ENCODE assay signal across 32 mouse cellular contexts in the genomic region with DNA sequence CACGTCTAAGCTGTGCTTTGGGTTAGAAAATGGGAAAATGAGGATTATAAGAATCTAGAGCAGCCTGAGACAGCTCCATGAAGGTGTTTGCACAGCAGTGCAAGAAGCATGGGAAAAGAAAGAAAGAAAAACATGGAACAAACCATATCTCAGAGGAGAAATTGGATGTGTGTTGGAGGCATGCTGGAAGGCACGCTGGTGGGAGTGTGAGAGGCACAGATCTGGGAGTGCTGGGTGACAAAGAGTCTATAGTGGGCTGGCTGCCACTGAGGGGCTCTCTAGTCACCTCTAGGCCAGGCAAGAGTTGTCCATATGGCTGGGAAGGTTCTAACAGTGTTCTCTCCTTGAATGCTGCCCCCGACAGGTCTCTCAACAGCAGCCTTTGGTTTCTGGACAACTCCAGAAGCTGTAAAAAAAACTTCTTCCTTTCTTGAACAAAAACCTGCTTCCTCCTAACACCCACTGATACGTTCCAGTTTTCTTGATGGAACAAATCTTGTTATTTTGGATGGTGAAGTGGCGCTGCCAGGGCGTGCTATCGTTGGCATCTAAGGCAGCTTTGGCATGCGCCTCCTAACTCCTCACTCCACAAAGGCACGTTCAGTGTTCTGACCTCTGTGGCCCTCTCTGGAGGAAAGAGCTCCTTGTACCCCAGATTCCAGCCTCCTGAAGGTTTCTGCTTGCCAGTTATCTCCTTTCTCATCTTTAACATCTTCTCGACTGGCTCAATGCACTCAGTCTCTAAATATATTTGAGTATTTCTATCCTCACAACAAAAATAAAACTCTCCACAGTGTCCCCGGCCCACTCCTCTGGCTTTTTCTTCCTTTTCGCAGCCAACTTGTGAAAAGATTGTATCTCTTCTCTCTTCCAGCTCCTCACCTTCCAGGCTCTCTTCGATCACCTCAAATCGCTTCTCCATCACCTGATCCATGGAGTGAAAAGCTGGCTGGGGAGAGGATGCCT.
DNase-seq lines count a peak whose midpoint lies in the region; ATAC-seq lines count a peak whose summit lies in the region.
"Had no signal": no experiment of that assay in that cellular context is flagged by ENCODE, and none has a peak within 500 bp of the region (broad histone marks: within the 10 kb centered on the region; RNA-seq: fewer than 3 reads in every experiment).

No protein-coding gene starts in this region.

- H3K4me1 ChIP-seq in midbrain, embryonic 14.5 days (ENCODE audit: control insufficient read depth, insufficient read depth, low read length), result peaks cover 6% of the 10 kb centered on the region; the same call in 1 of the 2 replicates
- H3K4me1 ChIP-seq: embryonic facial prominence, embryonic 13.5 days; forebrain, embryonic 15.5 days; stomach, embryonic 15.5 days had no signal

- H3K9me3 ChIP-seq in midbrain, embryonic 14.5 days (ENCODE audit: control insufficient read depth, low read length), result no peaks in the 10 kb centered on the region
- H3K9me3 ChIP-seq: embryonic facial prominence, embryonic 13.5 days; forebrain, embryonic 10.5 days; forebrain, embryonic 15.5 days; G1E; kidney, embryonic 15.5 days; midbrain, embryonic 15.5 days; neural tube, embryonic 15.5 days; stomach, embryonic 15.5 days had no signal

- peak; percentile 20 to 48 for DNase-seq in frontal cortex, adult 2 months (ENCODE audit: extremely low spot score in 1 of 2, low spot score in 1 of 2)
- DNase-seq in frontal cortex, postnatal 10 days (ENCODE audit: low spot score in 2 of 2), result no peak
- DNase-seq in left cerebral cortex, postnatal 25 days (ENCODE audit: low spot score in 2 of 2), result peak; percentile 36 to 72
- DNase-seq in left cerebral cortex, adult 11 months (ENCODE audit: low spot score), result no peak
- peak; percentile 8 for DNase-seq in right cerebral cortex, postnatal 14 days
- DNase-seq in thymus, postnatal 0 days (ENCODE audit: low spot score), result no peak
- DNase-seq in midbrain, embryonic 14.5 days, result no peak
- DNase-seq: adrenal gland, adult 8-10 months; cerebellum, adult 11 months; cerebellum, adult 9-10 months; cerebellum, postnatal 36 days; gastrocnemius, postnatal 25 days; heart, adult 18-20 months; kidney, adult 18-20 months; kidney, postnatal 25 days; liver; lung, embryonic 14.5 days; lung, postnatal 14 days; retina, postnatal 1 day; thymus, postnatal 25 days had no signal

- ATAC-seq in midbrain, embryonic 14.5 days (ENCODE audit: low FRiP score, low TSS enrichment), result no peak
- ATAC-seq: forebrain, embryonic 15.5 days; hindbrain, embryonic 16.5 days; midbrain, embryonic 15.5 days had no signal

- 90% methylated on average over 14 of the region's 14 CpGs for WGBS in midbrain, embryonic 14.5 days

- no peak overlapping the region for H3K4me2 ChIP-seq in midbrain, embryonic 14.5 days (ENCODE audit: low read length)
- H3K4me2 ChIP-seq: embryonic facial prominence, embryonic 13.5 days; forebrain, embryonic 15.5 days; heart, embryonic 11.5 days; kidney, embryonic 15.5 days; lung, embryonic 14.5 days; midbrain, embryonic 15.5 days; neural tube, embryonic 15.5 days; stomach, embryonic 15.5 days had no signal

- H3K36me3 ChIP-seq in midbrain, embryonic 14.5 days (ENCODE audit: control insufficient read depth, insufficient read depth, low read length), result no peaks in the 10 kb centered on the region
- H3K36me3 ChIP-seq: embryonic facial prominence, embryonic 13.5 days; forebrain, embryonic 10.5 days; forebrain, embryonic 15.5 days; G1E; kidney, embryonic 15.5 days; midbrain, embryonic 15.5 days; neural tube, embryonic 15.5 days; stomach, embryonic 15.5 days had no signal

- no peak overlapping the region for H3K27ac ChIP-seq in midbrain, embryonic 14.5 days (replicated peaks; ENCODE audit: low read depth, low read length)
- H3K27ac ChIP-seq: embryonic facial prominence, embryonic 13.5 days; forebrain, embryonic 10.5 days; forebrain, embryonic 15.5 days; kidney, embryonic 15.5 days; layer of hippocampus, adult 2 months; liver, embryonic 14.5 days; midbrain, embryonic 15.5 days; neural tube, embryonic 15.5 days; stomach, embryonic 15.5 days had no signal

- no peaks in the 10 kb centered on the region for H3K27me3 ChIP-seq in midbrain, embryonic 14.5 days (ENCODE audit: control insufficient read depth, insufficient read depth, low read length)
- H3K27me3 ChIP-seq: embryonic facial prominence, embryonic 13.5 days; forebrain, embryonic 15.5 days; midbrain, embryonic 15.5 days; neural tube, embryonic 15.5 days; stomach, embryonic 15.5 days had no signal

- intact Hi-C loops in left cerebral cortex, postnatal 25 days (cut with DNase I), result loop anchor here (1.0 to 5.0 kb wide), 4 partner anchors 28 to 166 kb away; no protein-coding TSS in a partner anchor

- no peak overlapping the region for H3K4me3 ChIP-seq in midbrain, embryonic 14.5 days (replicated peaks; ENCODE audit: low read depth, low read length)
- H3K4me3 ChIP-seq: embryonic facial prominence, embryonic 13.5 days; forebrain, embryonic 10.5 days; forebrain, embryonic 15.5 days; kidney, embryonic 15.5 days; layer of hippocampus, adult 2 months; midbrain, embryonic 15.5 days; neural tube, embryonic 15.5 days; stomach, embryonic 15.5 days had no signal

- H3K9ac ChIP-seq in midbrain, embryonic 14.5 days (replicated peaks; ENCODE audit: low read length), result no peak overlapping the region
- H3K9ac ChIP-seq: embryonic facial prominence, embryonic 13.5 days; forebrain, embryonic 15.5 days; kidney, embryonic 15.5 days; liver, embryonic 14.5 days; lung, embryonic 14.5 days; midbrain, embryonic 15.5 days; neural tube, embryonic 15.5 days; stomach, embryonic 15.5 days had no signal

Comparison
In these comparisons a context has a peak if more than half of its experiments do, and no peak if none do; other contexts are left out.
1. DNase-seq: peak in frontal cortex, adult 2 months (2 of 2), left cerebral cortex, postnatal 25 days (2 of 2) and right cerebral cortex, postnatal 14 days (single experiment); none in frontal cortex, postnatal 10 days (0 of 2), left cerebral cortex, adult 11 months (single experiment), thymus, postnatal 0 days (single experiment) and midbrain, embryonic 14.5 days (single experiment).